Mouse (Mus musculus): ENCODE data around the gene Rusc1. TPM values are rescaled to one million over a fixed set of nuclear protein-coding genes. Genes with fewer than 3 reads are reported as not detected.

The Rusc1 gene
- 36.0 and 40.0 TPM in 2 replicates for polyA plus RNA-seq (2016; fragmentation: Nextera tagmentation; extraction: Ambion mirVana)

DNA sequence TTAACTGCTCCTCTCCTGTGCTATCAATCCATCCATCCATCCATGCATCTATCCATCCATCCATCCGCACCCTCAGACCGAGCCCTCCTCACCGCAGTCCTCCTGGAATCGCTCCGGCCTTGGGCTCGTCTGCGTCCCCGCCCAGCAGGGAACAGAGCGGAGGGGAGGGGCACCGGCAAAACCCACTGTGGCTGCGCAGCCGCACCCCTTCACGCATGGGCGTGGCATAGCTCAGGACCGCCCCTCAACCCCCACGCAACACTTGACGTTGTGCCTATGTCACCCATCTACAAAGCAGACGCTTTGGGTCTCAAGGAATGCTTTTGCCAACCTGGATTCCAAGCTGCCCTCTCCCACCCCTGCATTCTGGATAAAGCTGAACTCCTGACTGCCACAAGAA is at the start of gene Rusc1:
Gene Rusc1, minus strand, starts transcription at position 137 of the 400 bp plus-strand sequence.
- Histone ChIP-seq H3K4me3 (replicated peaks) (peak within 1 kb of the TSS; percentile 63), H3K4me1 (peaks cover 48% of the 10 kb centered on the region), H3K9ac (peak within 1 kb of the TSS; percentile 82), H3K27ac (peak within 1 kb of the TSS; percentile 68), H3K4me2 (peak within 1 kb of the TSS; percentile 98), H3K9me3 (no peaks in the 10 kb centered on the region), H3K36me3 (replicated peaks) (peaks cover 52% of the 10 kb centered on the region), H3K27me3 (peaks cover 37% of the 10 kb centered on the region)
- ATAC-seq (ENCODE audit: low FRiP score) = peak; percentile 85
- WGBS = under 1% methylated on average over 18 of the region's 18 CpGs

DNA sequence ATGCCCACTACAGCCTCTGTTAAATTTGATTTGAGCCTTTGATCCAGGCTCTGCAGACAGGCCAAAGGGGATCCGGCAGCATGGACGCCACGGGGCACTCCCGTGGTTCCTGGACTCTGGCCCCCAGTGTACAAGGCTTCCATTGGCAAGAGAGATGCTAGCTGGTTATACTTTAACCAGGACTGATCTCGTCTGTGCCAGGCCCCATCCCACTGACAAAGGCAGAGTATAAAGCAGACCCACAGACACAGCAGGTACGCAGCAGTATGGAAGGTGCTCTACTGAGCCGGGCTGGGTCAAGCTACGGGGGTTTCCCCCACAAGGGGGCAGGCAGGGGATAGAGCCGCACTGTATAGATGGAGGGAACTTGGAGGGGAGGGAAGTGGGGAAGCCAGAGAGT is 43.3 kb upstream of the Rusc1 start:
- Histone ChIP-seq H3K4me1 (peaks cover 7% of the 10 kb centered on the region), H3K4me3 (replicated peaks) (no peak overlapping the region), H3K4me2 (no peak overlapping the region), H3K9me3 (no peaks in the 10 kb centered on the region), H3K27me3 (peaks cover 8% of the 10 kb centered on the region), H3K9ac (no peak overlapping the region), H3K36me3 (replicated peaks) (no peaks in the 10 kb centered on the region), H3K27ac (no peak overlapping the region)
- WGBS = 47% methylated on average over 9 of the region's 9 CpGs
- ATAC-seq (ENCODE audit: low FRiP score) = no peak

DNA sequence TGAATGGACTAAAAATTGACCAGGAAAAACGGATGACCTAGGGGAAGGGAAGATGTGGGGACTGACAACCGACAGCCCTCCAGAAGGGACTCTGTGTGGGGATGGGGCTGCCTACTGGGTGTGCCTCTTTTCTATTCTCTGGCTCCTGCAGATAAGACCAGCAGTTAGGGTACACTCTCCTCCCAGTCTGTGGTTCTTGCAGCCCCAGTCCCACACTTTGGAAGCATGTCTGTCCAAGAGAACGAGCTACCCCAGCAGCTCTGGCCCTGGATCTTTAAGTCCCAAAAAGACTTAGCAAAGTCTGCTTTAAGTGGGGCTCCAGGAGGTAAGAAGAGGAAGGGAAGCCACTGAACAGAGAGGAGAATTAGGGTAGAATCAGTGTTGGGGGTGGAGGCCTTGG is 42.8 kb upstream of the Rusc1 start, which contains the start of gene Pklr:
Gene Pklr, plus strand, starts transcription at position 185 of the 400 bp plus-strand sequence.
- no peaks in the 10 kb centered on the region for H3K36me3 ChIP-seq (replicated peaks)
- no peak for ATAC-seq (ENCODE audit: low FRiP score)
- peaks cover 7% of the 10 kb centered on the region for H3K4me1 ChIP-seq
- 53% methylated on average over 3 of the region's 3 CpGs for WGBS
- H3K4me2 ChIP-seq = no peak within 1 kb of the TSS
- H3K27ac ChIP-seq = no peak within 1 kb of the TSS
- peaks cover 8% of the 10 kb centered on the region for H3K27me3 ChIP-seq
- no peak within 1 kb of the TSS for H3K4me3 ChIP-seq (replicated peaks)
- no peak within 1 kb of the TSS for H3K9ac ChIP-seq
- H3K9me3 ChIP-seq = no peaks in the 10 kb centered on the region

DNA sequence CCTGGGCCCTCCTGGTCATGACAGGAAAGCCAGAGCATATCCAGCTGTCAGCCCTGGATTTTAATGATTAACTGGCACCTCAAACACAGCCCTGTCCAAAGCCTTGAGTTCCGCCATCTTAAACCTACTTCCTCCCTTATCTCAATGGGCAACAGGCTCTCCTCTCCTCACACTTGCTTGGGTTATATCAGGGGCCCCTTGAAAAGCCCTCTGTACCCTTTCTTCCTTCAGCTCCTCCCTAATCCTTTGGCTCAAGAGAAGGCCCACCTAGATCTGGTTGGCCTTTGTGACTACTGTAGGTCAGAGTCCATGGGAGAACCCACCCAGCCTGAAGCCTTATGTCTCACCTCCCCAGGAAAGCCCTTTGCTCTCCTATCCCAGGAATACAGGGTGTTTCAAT is 40.6 kb upstream of the Rusc1 start:
- Histone ChIP-seq H3K36me3 (replicated peaks) (no peaks in the 10 kb centered on the region), H3K27me3 (peaks cover 8% of the 10 kb centered on the region), H3K4me1 (peaks cover 7% of the 10 kb centered on the region), H3K4me3 (replicated peaks) (no peak overlapping the region), H3K4me2 (no peak overlapping the region), H3K9me3 (no peaks in the 10 kb centered on the region), H3K27ac (no peak overlapping the region), H3K9ac (no peak overlapping the region)
- ATAC-seq (ENCODE audit: low FRiP score) = no peak
- WGBS = 90% methylated on average over 1 of the region's 1 CpGs

DNA sequence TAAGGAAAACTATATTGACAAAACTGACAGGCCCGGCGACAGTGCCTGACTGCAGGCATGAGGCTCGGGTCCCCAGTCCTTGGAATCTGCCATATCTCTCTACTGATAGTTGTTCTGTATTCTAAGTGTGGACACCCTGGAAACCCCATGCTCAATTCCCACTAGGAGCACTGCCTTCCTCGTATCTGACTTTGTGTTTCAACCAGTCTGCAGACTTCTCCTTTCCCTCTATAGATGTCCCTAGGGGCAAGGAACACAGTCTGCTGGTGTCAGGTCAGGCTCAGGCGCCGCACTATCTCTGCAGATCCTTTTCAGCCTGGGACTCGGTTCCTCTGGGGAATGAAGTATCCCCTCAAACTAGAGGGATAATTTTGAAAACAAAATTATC is 39.9 kb upstream of the Rusc1 start:
- H3K27me3 ChIP-seq = peaks cover 8% of the 10 kb centered on the region
- ATAC-seq (ENCODE audit: low FRiP score) = no peak
- no peak overlapping the region for H3K4me3 ChIP-seq (replicated peaks)
- no peak overlapping the region for H3K9ac ChIP-seq
- H3K4me2 ChIP-seq = no peak overlapping the region
- H3K4me1 ChIP-seq = peaks cover 7% of the 10 kb centered on the region
- WGBS = 80% methylated on average over 7 of the region's 7 CpGs
- no peaks in the 10 kb centered on the region for H3K36me3 ChIP-seq (replicated peaks)
- H3K9me3 ChIP-seq = no peaks in the 10 kb centered on the region
- no peak overlapping the region for H3K27ac ChIP-seq

DNA sequence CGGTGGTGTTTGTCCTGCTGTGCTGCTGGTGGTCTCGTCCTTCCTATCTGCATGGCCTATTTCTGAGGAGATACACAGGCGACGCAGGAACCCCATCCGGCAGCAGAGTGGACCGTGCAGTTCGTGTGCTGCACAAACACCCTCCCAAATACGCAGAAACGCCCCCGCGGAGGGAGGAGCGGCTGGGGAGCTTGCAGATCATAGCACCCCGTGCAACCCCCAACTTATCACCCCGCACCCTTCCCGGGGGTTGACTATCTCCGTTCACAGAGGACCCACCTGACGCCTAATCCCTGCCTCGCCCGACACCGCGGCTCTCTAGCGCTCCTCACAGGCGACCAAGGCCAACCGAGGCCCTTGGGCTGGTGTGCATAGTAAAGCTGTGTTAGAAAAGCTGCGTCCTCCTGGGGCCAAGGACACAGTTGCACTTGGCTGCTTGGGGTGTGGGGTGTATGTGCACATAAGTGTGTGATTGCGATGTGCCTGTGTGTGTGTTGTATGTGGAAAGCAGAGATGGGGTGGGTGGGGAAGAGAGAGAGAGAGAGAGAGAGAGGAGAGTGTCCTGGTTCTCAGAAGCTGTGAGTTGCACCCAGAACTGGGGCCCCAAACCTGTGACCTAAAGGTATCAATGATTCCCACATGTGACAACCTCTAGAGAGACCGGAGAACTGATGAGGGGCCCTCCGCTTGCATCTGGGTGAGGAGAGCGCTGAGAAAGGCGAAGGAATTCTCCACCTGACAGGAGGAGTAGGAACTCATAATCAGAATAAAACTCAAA is 39.4 kb upstream of the Rusc1 start:
- peak overlapping the region; percentile 59 for H3K4me2 ChIP-seq
- H3K4me3 ChIP-seq (replicated peaks) = peak overlapping the region; percentile 31
- H3K36me3 ChIP-seq (replicated peaks) = no peaks in the 10 kb centered on the region
- no peaks in the 10 kb centered on the region for H3K9me3 ChIP-seq
- peak overlapping the region; percentile 54 for H3K9ac ChIP-seq
- H3K27ac ChIP-seq = no peak overlapping the region
- 15% methylated on average over 30 of the region's 30 CpGs for WGBS
- peaks cover 7% of the 10 kb centered on the region for H3K4me1 ChIP-seq
- H3K27me3 ChIP-seq = peaks cover 8% of the 10 kb centered on the region
- ATAC-seq (ENCODE audit: low FRiP score) = peak; percentile 51; the same call in 1 of the 2 replicates

DNA sequence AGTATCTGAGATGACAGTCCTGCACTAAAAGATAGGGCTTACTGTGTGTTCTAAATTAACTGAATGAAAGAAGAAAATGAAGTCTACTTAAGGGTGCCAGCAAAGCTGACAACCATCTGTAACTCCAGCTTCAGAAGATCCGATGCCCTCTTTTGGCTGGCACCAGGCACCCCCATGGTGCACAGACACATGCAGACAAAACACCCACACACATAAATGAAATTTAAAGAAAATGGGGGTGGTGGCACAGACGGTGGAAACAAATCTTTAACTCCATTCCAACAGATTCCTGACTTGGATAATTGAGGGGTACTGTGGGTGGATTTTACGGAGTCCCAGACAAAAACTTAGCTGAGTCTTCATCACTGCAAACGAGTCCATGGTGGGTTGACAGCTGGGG is 38.7 kb upstream of the Rusc1 start:
- Histone ChIP-seq H3K36me3 (replicated peaks) (no peaks in the 10 kb centered on the region), H3K27me3 (peaks cover 8% of the 10 kb centered on the region), H3K4me1 (peaks cover 7% of the 10 kb centered on the region), H3K9me3 (no peaks in the 10 kb centered on the region), H3K27ac (no peak overlapping the region), H3K4me3 (replicated peaks) (peak overlapping the region; percentile 31; the same call in 1 of the 2 replicates), H3K4me2 (peak overlapping the region; percentile 59), H3K9ac (peak overlapping the region; percentile 54)
- no peak for ATAC-seq (ENCODE audit: low FRiP score)
- WGBS = 44% methylated on average over 4 of the region's 4 CpGs

DNA sequence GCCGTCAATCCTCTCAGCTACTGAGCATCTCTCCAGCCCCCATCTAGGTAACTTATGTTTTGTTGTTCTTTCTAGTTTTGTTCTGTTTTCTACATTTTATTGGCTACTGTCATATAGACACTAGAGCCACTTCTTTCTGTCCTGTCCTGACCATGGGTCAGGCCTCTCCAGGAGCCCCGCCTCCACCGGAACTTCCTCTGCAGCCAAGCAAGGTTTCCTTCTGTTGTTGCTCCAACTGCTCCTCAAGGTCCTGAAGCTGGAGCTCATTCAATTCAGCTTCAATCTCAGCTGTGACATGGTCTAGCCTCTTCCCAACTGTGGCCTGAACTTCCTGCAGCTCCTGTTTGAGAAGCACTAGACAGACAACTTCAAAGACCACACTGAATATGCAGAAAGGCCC is 36.8 kb upstream of the Rusc1 start:
- H3K27ac ChIP-seq = no peak overlapping the region
- no peak overlapping the region for H3K4me2 ChIP-seq
- H3K27me3 ChIP-seq = peaks cover 5% of the 10 kb centered on the region
- H3K4me3 ChIP-seq (replicated peaks) = no peak overlapping the region
- no peaks in the 10 kb centered on the region for H3K9me3 ChIP-seq
- H3K4me1 ChIP-seq = peaks cover 7% of the 10 kb centered on the region
- no peak overlapping the region for H3K9ac ChIP-seq
- no peaks in the 10 kb centered on the region for H3K36me3 ChIP-seq (replicated peaks)
- no peak for ATAC-seq (ENCODE audit: low FRiP score)
- WGBS = 97% methylated on average over 3 of the region's 3 CpGs

DNA sequence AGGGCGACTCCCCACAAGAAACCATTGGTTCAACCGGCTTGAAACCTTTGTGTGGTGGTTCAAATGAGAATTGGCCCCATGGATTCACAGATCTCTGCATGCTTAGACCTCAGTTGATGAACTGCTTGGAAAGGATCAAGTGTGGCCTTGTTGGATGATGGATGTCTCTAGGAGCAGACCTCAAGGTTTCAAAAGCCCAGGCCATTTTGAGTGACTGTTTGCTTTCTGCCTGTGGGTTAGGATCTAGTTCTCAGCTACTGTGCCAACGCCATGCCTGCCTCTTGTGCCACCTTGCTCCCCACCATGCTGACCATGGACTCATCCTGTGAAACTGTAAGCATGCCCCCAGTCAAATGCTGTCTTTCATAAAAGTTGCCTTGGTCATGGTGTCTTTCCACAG is 32.9 kb upstream of the Rusc1 start:
- 90% methylated on average over 3 of the region's 3 CpGs for WGBS
- H3K36me3 ChIP-seq (replicated peaks) = no peaks in the 10 kb centered on the region
- H3K4me1 ChIP-seq = no peaks in the 10 kb centered on the region
- H3K4me2 ChIP-seq = no peak overlapping the region
- H3K4me3 ChIP-seq (replicated peaks) = no peak overlapping the region
- no peak overlapping the region for H3K27ac ChIP-seq
- no peak overlapping the region for H3K9ac ChIP-seq
- H3K9me3 ChIP-seq = no peaks in the 10 kb centered on the region
- no peaks in the 10 kb centered on the region for H3K27me3 ChIP-seq
- ATAC-seq (ENCODE audit: low FRiP score) = no peak

DNA sequence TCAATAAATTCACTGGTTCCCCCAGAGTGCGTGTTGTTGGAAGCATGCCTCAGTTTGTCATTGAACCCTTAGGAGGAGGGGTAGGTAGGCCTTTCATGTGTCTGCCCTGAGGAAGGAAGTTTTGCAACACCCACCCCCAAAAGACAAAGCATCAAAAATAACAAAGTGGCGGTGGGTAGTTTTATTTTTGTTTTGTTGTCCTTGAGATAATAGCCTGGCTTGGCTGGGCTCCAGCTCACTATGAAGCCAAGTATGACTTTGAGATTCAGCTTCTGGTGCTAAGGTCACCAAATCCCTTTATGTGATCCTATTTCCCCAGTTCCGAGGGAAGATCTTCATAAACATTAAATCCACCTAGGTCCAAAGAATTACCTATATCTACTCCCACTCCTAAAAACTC is 31.1 kb upstream of the Rusc1 start:
- H3K4me1 ChIP-seq = no peaks in the 10 kb centered on the region
- no peak overlapping the region for H3K4me2 ChIP-seq
- WGBS = 90% methylated on average over 3 of the region's 3 CpGs
- H3K36me3 ChIP-seq (replicated peaks) = no peaks in the 10 kb centered on the region
- H3K9me3 ChIP-seq = no peaks in the 10 kb centered on the region
- no peak for ATAC-seq (ENCODE audit: low FRiP score)
- no peak overlapping the region for H3K4me3 ChIP-seq (replicated peaks)
- H3K27ac ChIP-seq = no peak overlapping the region
- H3K9ac ChIP-seq = no peak overlapping the region
- H3K27me3 ChIP-seq = no peaks in the 10 kb centered on the region

DNA sequence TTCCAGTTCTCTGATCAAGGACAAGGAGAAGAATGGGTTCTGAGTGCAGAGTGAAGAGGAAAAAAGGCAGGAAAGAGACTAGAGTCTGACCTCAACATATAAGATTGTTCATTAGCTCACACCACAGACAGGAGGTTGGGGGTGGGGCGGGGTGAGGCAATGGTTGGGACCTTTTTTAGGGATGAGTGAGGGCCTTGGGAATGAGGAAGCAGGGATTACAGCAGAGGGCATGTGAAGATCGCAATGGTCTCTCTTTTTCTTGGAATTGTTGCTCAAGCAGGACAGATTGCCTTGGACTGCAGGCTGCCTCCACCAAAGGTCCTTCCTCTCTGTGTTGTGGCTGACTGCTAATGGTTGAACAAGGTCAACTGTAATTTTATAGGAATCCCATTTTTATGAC is 30.2 kb upstream of the Rusc1 start:
- Histone ChIP-seq H3K27ac (no peak overlapping the region), H3K27me3 (no peaks in the 10 kb centered on the region), H3K9ac (no peak overlapping the region), H3K4me3 (replicated peaks) (no peak overlapping the region), H3K9me3 (no peaks in the 10 kb centered on the region), H3K4me1 (no peaks in the 10 kb centered on the region), H3K4me2 (no peak overlapping the region), H3K36me3 (replicated peaks) (no peaks in the 10 kb centered on the region)
- WGBS = 88% methylated on average over 2 of the region's 2 CpGs
- ATAC-seq (ENCODE audit: low FRiP score) = no peak

DNA sequence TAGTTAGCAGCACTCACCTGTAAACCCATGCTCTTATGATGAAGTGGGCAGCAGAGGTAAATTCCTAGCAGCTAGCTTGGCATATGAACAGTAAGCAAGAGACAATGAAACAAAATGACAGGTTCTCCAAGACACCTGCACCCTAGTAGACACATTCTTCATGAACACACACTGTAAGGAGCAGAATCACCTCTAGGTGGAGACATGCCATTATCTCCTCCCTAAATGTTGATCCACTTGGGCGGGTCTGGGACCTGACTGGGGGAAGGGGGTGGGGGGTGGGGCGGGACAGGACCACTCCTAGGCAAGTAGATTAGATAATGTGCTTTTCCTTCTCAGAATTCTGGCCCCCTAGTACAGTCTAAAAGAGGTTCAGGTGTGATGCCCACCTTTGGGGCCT is 22.4 kb upstream of the Rusc1 start:
- H3K4me1 ChIP-seq = no peaks in the 10 kb centered on the region
- WGBS = 13% methylated on average over 2 of the region's 2 CpGs
- ATAC-seq (ENCODE audit: low FRiP score) = no peak

DNA sequence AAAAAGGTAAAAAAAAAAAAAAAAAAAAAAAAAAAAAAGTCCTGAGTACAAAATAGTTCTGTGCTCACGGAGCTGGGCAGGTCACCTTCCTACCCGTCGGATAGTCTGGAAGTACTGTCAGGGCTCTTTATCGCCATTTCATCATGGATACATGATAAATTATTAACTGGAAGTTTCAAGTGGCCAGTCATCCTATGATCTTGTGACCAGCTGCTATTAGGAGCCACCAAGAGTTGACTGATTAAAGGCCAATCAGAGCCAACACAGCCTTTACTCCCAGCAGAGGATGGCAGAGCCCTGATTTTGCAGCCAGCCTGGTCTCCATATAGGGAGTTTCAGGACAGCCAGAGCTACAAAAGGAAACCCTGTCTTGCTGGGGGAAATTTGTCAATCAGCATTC is 19.9 kb upstream of the Rusc1 start:
- H3K9me3 ChIP-seq = no peaks in the 10 kb centered on the region
- H3K9ac ChIP-seq = no peak overlapping the region
- no peaks in the 10 kb centered on the region for H3K4me1 ChIP-seq
- H3K27me3 ChIP-seq = no peaks in the 10 kb centered on the region
- WGBS = 89% methylated on average over 4 of the region's 4 CpGs
- no peak overlapping the region for H3K4me2 ChIP-seq
- ATAC-seq (ENCODE audit: low FRiP score) = no peak
- no peaks in the 10 kb centered on the region for H3K36me3 ChIP-seq (replicated peaks)
- H3K27ac ChIP-seq = no peak overlapping the region
- H3K4me3 ChIP-seq (replicated peaks) = no peak overlapping the region

More for the DNA sequence above, 22.4 kb upstream of the Rusc1 start:
- Histone ChIP-seq H3K36me3 (replicated peaks) (no peaks in the 10 kb centered on the region), H3K27me3 (no peaks in the 10 kb centered on the region), H3K9me3 (no peaks in the 10 kb centered on the region), H3K27ac (no peak overlapping the region), H3K4me2 (no peak overlapping the region), H3K4me3 (replicated peaks) (no peak overlapping the region), H3K9ac (no peak overlapping the region)
